Mouse (Mus musculus) heart, embryonic 13.5 days (tissue): ENCODE measurements around the gene Hunk. TPM values are rescaled to one million over a fixed set of nuclear protein-coding genes. Genes with fewer than 3 reads are reported as not detected.

Source experiments
- ATAC-seq: fragments of 200-750 bp; cut with Nextera tagmentation; 2 replicates; pipeline ENCODE4 v1.8.0; 2017; ENCODE audit warnings: moderate TSS enrichment; ENCODE audit not compliant: insufficient number of reproducible peaks, low FRiP score, low TSS enrichment; ENCODE audit errors: extremely low read depth
- H3K27ac ChIP-seq: fragments of 300-500 bp; sonication (generic); replicated peaks from 2 replicates; pipeline ENCODE4 v1.5.1; 2015; ENCODE audit warnings: moderate library complexity, mild to moderate bottlenecking, inconsistent platforms
- H3K27me3 ChIP-seq: fragments of 300-500 bp; sonication (generic); replicated peaks from 2 replicates; pipeline ENCODE4 v1.6.1; 2015; ENCODE audit warnings: mild to moderate bottlenecking, inconsistent platforms
- H3K36me3 ChIP-seq: fragments of 300-500 bp; sonication (generic); 2 replicates; pipeline ENCODE4 v1.6.1; 2015; ENCODE audit warnings: mild to moderate bottlenecking, inconsistent platforms
- H3K4me1 ChIP-seq: fragments of 300-500 bp; sonication (generic); 2 replicates; pipeline ENCODE4 v1.6.1; 2015; ENCODE audit warnings: inconsistent platforms
- H3K4me2 ChIP-seq: fragments of 300-500 bp; sonication (generic); 2 replicates; pipeline ENCODE4 v1.6.1; 2015; ENCODE audit warnings: inconsistent platforms, mild to moderate bottlenecking, moderate library complexity
- H3K4me3 ChIP-seq: fragments of 300-500 bp; sonication (generic); 2 replicates; pipeline ENCODE4 v1.5.1; 2015; ENCODE audit warnings: moderate library complexity, mild to moderate bottlenecking, inconsistent platforms
- H3K9ac ChIP-seq: fragments of 300-500 bp; sonication (generic); 2 replicates; pipeline ENCODE4 v1.6.1; 2015; ENCODE audit warnings: inconsistent platforms, mild to moderate bottlenecking, moderate library complexity
- H3K9me3 ChIP-seq: fragments of 300-500 bp; sonication (generic); 2 replicates; pipeline ENCODE4 v1.6.1; 2016; ENCODE audit warnings: inconsistent platforms
- WGBS: fragments of 180-500 bp; shearing (Covaris S2); methylation state at CpG from one replicate; pipeline ENCODE4 v1.1.7; 2015; ENCODE audit warnings: mixed read lengths; 5-methylcytosine and 5-hydroxymethylcytosine counted together
- polyA plus RNA-seq: library from polyadenylated mRNA; unstranded; fragments of >200 nt; fragmentation: Nextera tagmentation; extraction: Ambion mirVana; gene quantifications from 2 replicates; pipeline ENCODE4 v1.2.1, GENCODE M21; 2015

The Hunk gene
- polyA plus RNA-seq, 1 experiment from 2014 or later: 10.6 TPM

GRCm38 (mm10) chr16:90475701-90476229, 90.0 kb downstream of the Hunk start:
- ATAC-seq: no peak
- Histone ChIP-seq H3K4me1 (no peaks in the 10 kb centered on the region), H3K9me3 (0 out of 2 replicates have a peak, but pooled peaks cover 5% of the 10 kb centered on the region), H3K27me3 (no peaks in the 10 kb centered on the region), H3K4me3 (no peak overlapping the region), H3K27ac (no peak overlapping the region), H3K4me2 (no peak overlapping the region), H3K9ac (no peak overlapping the region), H3K36me3 (peaks cover 90% of the 10 kb centered on the region)
- 84% methylated on average over 16 of the region's 16 CpGs for WGBS

- Histone ChIP-seq H3K4me1 (no peaks in the 10 kb centered on the region), H3K36me3 (peaks cover 100% of the 10 kb centered on the region), H3K9ac (no peak overlapping the region), H3K4me3 (no peak overlapping the region), H3K27me3 (no peaks in the 10 kb centered on the region), H3K27ac (no peak overlapping the region), H3K4me2 (no peak overlapping the region), H3K9me3 (0 out of 2 replicates have a peak, but pooled peaks cover 2% of the 10 kb centered on the region)
- no peak for ATAC-seq
- 86% methylated on average over 5 of the region's 5 CpGs for WGBS
These were observed 95.8 kb downstream of the Hunk start for GRCm38 (mm10) chr16:90481612-90482011.

GRCm38 (mm10) chr16:90483341-90483740, 97.5 kb downstream of the Hunk start:
- H3K36me3 ChIP-seq: peaks cover 99% of the 10 kb centered on the region
- H3K27me3 ChIP-seq: no peaks in the 10 kb centered on the region
- H3K9ac ChIP-seq: no peak overlapping the region
- no peak overlapping the region for H3K27ac ChIP-seq
- no peak for ATAC-seq
- no peaks in the 10 kb centered on the region for H3K4me1 ChIP-seq
- 87% methylated on average over 6 of the region's 6 CpGs for WGBS
- no peak overlapping the region for H3K4me3 ChIP-seq
- H3K4me2 ChIP-seq: no peak overlapping the region
- no peaks in the 10 kb centered on the region for H3K9me3 ChIP-seq

DNA sequence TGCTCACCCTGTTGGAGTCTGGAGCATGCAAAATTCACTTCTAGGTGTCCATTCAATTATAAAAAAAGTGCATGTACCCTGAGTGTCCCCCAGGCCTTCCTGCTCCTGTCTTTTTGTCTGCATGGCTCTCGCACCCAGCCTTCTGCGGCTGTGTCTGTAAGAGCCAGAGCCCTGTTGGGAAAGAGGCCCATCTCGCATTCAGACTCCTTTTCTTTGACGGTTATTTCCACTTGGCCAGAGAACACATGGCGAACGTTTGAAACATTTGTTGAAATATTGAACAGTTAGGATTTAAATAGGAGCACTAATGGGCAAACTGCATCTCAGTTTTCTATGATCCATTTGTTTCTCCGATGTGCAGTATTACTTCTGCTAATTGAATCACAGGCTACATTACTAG, 99.3 kb downstream of the Hunk start:
- H3K27me3 ChIP-seq: no peaks in the 10 kb centered on the region
- no peak overlapping the region for H3K9ac ChIP-seq
- ATAC-seq: no peak
- H3K27ac ChIP-seq: no peak overlapping the region
- H3K36me3 ChIP-seq: peaks cover 96% of the 10 kb centered on the region
- H3K4me3 ChIP-seq: no peak overlapping the region
- H3K9me3 ChIP-seq: no peaks in the 10 kb centered on the region
- no peak overlapping the region for H3K4me2 ChIP-seq
- 92% methylated on average over 7 of the region's 7 CpGs for WGBS
- peaks cover 6% of the 10 kb centered on the region; the same call in 1 of the 2 replicates for H3K4me1 ChIP-seq

GRCm38 (mm10) chr16:90485599-90485998, 99.8 kb downstream of the Hunk start:
- no peak for ATAC-seq
- H3K27me3 ChIP-seq: no peaks in the 10 kb centered on the region
- H3K36me3 ChIP-seq: peaks cover 92% of the 10 kb centered on the region
- H3K4me1 ChIP-seq: peaks cover 7% of the 10 kb centered on the region; the same call in 1 of the 2 replicates
- no peak overlapping the region for H3K4me2 ChIP-seq
- H3K9ac ChIP-seq: no peak overlapping the region
- no peak overlapping the region for H3K27ac ChIP-seq
- 87% methylated on average over 4 of the region's 4 CpGs for WGBS
- no peak overlapping the region for H3K4me3 ChIP-seq
- no peaks in the 10 kb centered on the region for H3K9me3 ChIP-seq

GRCm38 (mm10) chr16:90490066-90490465, 104.3 kb downstream of the Hunk start:
- no peak for ATAC-seq

GRCm38 (mm10) chr16:90491898-90492499, 106.2 kb downstream of the Hunk start:
- H3K27ac ChIP-seq: no peak overlapping the region
- no peak overlapping the region for H3K4me3 ChIP-seq
- H3K9ac ChIP-seq: 0 out of 2 replicates have a peak overlapping the region, but pooled peaks have one; percentile 34
- peaks cover 22% of the 10 kb centered on the region for H3K4me1 ChIP-seq
- no peak for ATAC-seq
- no peaks in the 10 kb centered on the region for H3K9me3 ChIP-seq
- WGBS: 37% methylated on average over 5 of the region's 5 CpGs
- H3K36me3 ChIP-seq: peaks cover 72% of the 10 kb centered on the region
- no peak overlapping the region for H3K4me2 ChIP-seq
- H3K27me3 ChIP-seq: no peaks in the 10 kb centered on the region

More at GRCm38 (mm10) chr16:90490066-90490465, 104.3 kb downstream of the Hunk start:
- Histone ChIP-seq H3K9me3 (no peaks in the 10 kb centered on the region), H3K27ac (no peak overlapping the region), H3K9ac (no peak overlapping the region), H3K36me3 (peaks cover 74% of the 10 kb centered on the region), H3K4me2 (no peak overlapping the region), H3K4me3 (no peak overlapping the region), H3K4me1 (peaks cover 22% of the 10 kb centered on the region), H3K27me3 (no peaks in the 10 kb centered on the region)
- WGBS: 64% methylated on average over 4 of the region's 4 CpGs

DNA sequence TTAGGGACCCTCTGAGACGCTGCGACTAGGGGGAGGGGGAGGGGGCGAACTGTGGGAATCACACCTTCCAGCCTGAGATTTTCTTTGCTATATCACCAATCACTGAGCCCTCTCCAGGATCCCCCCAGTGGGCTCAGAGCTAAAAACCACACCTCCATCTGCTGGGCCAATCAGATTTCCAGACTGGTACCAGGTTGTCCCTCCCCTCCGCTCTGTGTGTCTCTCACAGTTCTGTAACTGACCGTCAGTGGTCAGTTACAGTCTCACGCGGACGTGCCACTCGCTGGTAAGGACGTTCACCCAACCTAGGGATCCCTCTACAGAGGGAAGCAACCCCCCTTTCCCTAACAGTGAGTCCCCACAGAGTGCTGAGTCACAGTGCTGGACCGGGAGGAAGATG, 111.1 kb downstream of the Hunk start:
- no peaks in the 10 kb centered on the region for H3K9me3 ChIP-seq

GRCm38 (mm10) chr16:90497749-90498464, 112.1 kb downstream of the Hunk start:
- no peak overlapping the region for H3K9ac ChIP-seq
- 76% methylated on average over 16 of the region's 16 CpGs for WGBS
- H3K27ac ChIP-seq: no peak overlapping the region; the same call in 1 of the 2 replicates
- H3K36me3 ChIP-seq: peaks cover 87% of the 10 kb centered on the region
- peaks cover 25% of the 10 kb centered on the region for H3K4me1 ChIP-seq
- no peaks in the 10 kb centered on the region for H3K9me3 ChIP-seq
- H3K4me2 ChIP-seq: no peak overlapping the region
- no peak overlapping the region for H3K4me3 ChIP-seq
- H3K27me3 ChIP-seq: no peaks in the 10 kb centered on the region
- no peak for ATAC-seq

More for the DNA sequence above, 111.1 kb downstream of the Hunk start:
- H3K4me2 ChIP-seq: no peak overlapping the region
- H3K4me3 ChIP-seq: no peak overlapping the region
- 44% methylated on average over 11 of the region's 11 CpGs for WGBS
- H3K9ac ChIP-seq: no peak overlapping the region
- peaks cover 28% of the 10 kb centered on the region for H3K4me1 ChIP-seq
- no peak for ATAC-seq
- H3K27me3 ChIP-seq: no peaks in the 10 kb centered on the region
- H3K36me3 ChIP-seq: peaks cover 89% of the 10 kb centered on the region
- no peak overlapping the region for H3K27ac ChIP-seq

GRCm38 (mm10) chr16:90500809-90501208, 115.0 kb downstream of the Hunk start:
- peaks cover 61% of the 10 kb centered on the region for H3K36me3 ChIP-seq
- H3K27me3 ChIP-seq: no peaks in the 10 kb centered on the region
- ATAC-seq: no peak
- no peak overlapping the region for H3K4me3 ChIP-seq
- 80% methylated on average over 6 of the region's 6 CpGs for WGBS
- H3K9ac ChIP-seq: no peak overlapping the region
- H3K4me1 ChIP-seq: peaks cover 25% of the 10 kb centered on the region
- H3K9me3 ChIP-seq: no peaks in the 10 kb centered on the region
- no peak overlapping the region for H3K4me2 ChIP-seq
- H3K27ac ChIP-seq: no peak overlapping the region

GRCm38 (mm10) chr16:90505252-90505651, 119.4 kb downstream of the Hunk start:
- no peak overlapping the region for H3K4me2 ChIP-seq
- H3K4me3 ChIP-seq: no peak overlapping the region
- WGBS: 79% methylated on average over 10 of the region's 10 CpGs
- peaks cover 2% of the 10 kb centered on the region; the same call in 1 of the 2 replicates for H3K4me1 ChIP-seq
- no peaks in the 10 kb centered on the region for H3K27me3 ChIP-seq
- peaks cover 18% of the 10 kb centered on the region for H3K36me3 ChIP-seq
- H3K9me3 ChIP-seq: no peaks in the 10 kb centered on the region
- H3K27ac ChIP-seq: no peak overlapping the region
- ATAC-seq: no peak
- H3K9ac ChIP-seq: no peak overlapping the region
